Mouse (Mus musculus): ENCODE measurements around the gene Zbtb16. TPM values are rescaled to one million over a fixed set of nuclear protein-coding genes. Genes with fewer than 3 reads are reported as not detected.
A peak's percentile ranks its signal among the peaks of the same experiment; 100 is the strongest.

The Zbtb16 gene
- polyA plus RNA-seq, 1 experiment from 2014 or later, result 2.5 TPM

DNA sequence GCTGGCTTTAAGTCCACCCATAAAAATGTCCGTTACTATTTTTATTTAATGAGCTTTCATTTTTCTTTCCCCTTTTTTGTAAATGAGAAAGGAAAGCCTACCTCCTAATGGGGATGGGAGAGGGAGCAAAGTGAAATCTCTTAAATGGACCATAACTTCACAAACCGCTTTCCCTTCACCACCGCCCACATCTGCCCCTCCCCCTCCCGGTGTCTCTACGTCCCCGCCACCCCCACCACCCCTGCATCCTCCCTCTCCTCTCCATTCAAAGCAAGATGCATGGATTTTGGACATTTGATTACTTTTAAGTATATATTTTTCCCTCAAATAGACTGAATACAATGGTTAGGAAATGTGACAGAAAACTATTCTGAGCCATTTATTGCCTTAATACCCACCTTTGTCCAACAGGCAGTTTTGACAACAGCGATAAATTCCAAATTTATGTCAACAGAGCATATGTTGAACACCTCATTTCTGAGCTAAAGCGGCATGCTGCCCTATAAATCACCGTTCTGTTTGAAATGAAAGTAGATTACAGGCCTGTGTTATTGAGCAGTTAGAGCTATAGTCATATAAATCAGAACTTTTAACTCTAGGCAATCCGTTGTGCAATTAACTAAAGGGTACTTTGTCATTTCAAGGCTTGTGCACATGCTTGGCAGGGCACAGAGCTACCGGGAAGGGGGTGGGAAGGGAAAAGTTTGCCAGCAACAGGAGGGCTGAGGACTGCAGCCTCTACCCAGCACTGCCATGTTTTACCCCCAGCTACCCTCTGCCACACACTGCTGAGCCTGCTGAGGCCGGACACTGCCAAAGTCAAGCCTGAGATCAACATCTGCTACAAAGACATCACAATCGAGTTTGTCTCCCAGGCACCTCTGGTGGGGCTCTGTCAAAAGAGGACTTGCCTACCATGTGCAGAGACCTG lies 78.1 kb downstream of the Zbtb16 start:
- Histone ChIP-seq H3K27ac (ENCODE audit: low read depth) (no peak overlapping the region), H3K27me3 (ENCODE audit: insufficient read depth, low read length) (no peaks in the 10 kb centered on the region), H3K9me3 (ENCODE audit: low read length) (no peaks in the 10 kb centered on the region), H3K4me3 (ENCODE audit: low read depth, low read length) (no peak overlapping the region), H3K4me1 (ENCODE audit: insufficient read depth) (peaks cover 39% of the 10 kb centered on the region), H3K9ac (replicated peaks) (no peak overlapping the region), H3K36me3 (replicated peaks; ENCODE audit: insufficient read depth, low read length) (peaks cover 2% of the 10 kb centered on the region; the same call in 1 of the 2 replicates), H3K4me2 (ENCODE audit: low read depth, low read length) (no peak overlapping the region)
- WGBS (ENCODE audit: insufficient replicate concordance), result 79% methylated on average over 13 of the region's 13 CpGs
- DNase-seq (no peak), ATAC-seq (no peak)
- TF ChIP-seq CTCF (IDR thresholded peaks at IDR 0.05; ENCODE audit: low read depth) (no peak), EP300 (IDR thresholded peaks at IDR 0.05; ENCODE audit: low read depth) (no peak)

DNA sequence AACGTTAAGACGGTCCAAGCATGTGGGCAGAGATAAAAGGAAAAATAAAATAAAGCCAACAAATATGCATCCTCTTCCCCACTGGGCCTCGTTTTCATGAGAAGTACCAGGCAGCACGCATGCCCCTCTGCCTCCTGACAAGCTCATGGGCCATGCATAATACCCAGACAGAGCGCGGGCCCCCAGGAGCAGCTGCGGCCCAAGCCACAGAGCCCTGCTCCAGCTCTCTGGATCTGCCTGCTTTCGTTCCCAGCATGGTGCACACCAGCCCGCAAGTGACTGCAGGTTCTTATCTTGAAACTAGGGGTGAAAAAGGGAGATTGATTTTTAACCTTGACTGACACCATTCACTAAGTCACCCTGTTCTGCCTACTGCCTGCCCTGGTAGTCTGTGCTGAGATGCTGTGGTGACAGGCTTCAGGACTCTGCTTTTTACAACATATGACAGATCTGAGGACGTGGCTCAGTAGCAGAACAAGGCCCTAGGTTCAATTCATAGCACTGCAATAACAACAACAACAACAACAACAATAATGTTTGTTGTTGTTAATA lies 79.7 kb downstream of the Zbtb16 start:
- Histone ChIP-seq H3K9ac (replicated peaks) (no peak overlapping the region), H3K4me3 (ENCODE audit: low read depth, low read length) (no peak overlapping the region), H3K4me1 (ENCODE audit: insufficient read depth) (peaks cover 45% of the 10 kb centered on the region), H3K27me3 (ENCODE audit: insufficient read depth, low read length) (no peaks in the 10 kb centered on the region), H3K4me2 (ENCODE audit: low read depth, low read length) (no peak overlapping the region), H3K9me3 (ENCODE audit: low read length) (no peaks in the 10 kb centered on the region), H3K27ac (ENCODE audit: low read depth) (no peak overlapping the region), H3K36me3 (replicated peaks; ENCODE audit: insufficient read depth, low read length) (peaks cover 2% of the 10 kb centered on the region; the same call in 1 of the 2 replicates)
- peak; percentile 36; the same call in 1 of the 2 replicates for ATAC-seq
- 45% methylated on average over 10 of the region's 10 CpGs for WGBS (ENCODE audit: insufficient replicate concordance)
- TF ChIP-seq EP300 (IDR thresholded peaks at IDR 0.05; ENCODE audit: low read depth) (no peak), CTCF (IDR thresholded peaks at IDR 0.05; ENCODE audit: low read depth) (no peak)
- no peak for DNase-seq

DNA sequence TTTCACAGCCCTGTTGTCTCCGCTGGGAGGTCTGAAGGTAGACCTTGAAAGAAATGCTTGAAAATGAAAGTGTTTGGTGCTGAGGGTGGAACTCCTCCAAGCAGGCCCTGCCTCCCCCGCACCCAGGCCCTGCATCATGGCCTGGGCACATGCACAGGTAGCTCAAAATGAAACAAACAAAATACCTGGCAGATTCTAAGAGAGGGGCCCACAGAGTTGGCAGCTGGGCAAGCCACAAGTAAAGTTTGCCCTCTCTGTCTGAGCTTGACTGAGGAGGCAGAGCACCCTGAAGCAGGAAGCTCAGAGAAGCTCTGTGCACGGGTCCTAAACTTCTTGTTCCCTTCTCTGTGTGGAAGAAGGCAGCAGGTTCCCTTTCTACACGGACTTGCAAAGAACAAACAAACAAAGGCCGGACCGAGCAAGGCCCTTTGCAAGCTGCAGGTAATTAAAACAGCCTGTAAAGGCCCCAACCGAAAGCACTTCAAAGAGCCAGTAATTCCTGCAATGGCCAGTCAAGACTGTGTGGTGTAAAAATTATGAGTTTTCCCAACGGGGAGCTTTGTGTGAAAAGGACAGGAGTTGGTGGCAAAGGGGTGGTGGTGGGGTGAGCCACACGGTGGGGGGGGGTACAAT lies 80.5 kb downstream of the Zbtb16 start:
- no peaks in the 10 kb centered on the region for H3K9me3 ChIP-seq (ENCODE audit: low read length)
- no peak overlapping the region for H3K4me3 ChIP-seq (ENCODE audit: low read depth, low read length)
- no peak overlapping the region for H3K4me2 ChIP-seq (ENCODE audit: low read depth, low read length)
- H3K36me3 ChIP-seq (replicated peaks; ENCODE audit: insufficient read depth, low read length), result peaks cover 2% of the 10 kb centered on the region; the same call in 1 of the 2 replicates
- ATAC-seq (no peak), DNase-seq (no peak)
- H3K9ac ChIP-seq (replicated peaks), result no peak overlapping the region
- H3K27me3 ChIP-seq (ENCODE audit: insufficient read depth, low read length), result no peaks in the 10 kb centered on the region
- 45% methylated on average over 9 of the region's 9 CpGs for WGBS (ENCODE audit: insufficient replicate concordance)
- H3K27ac ChIP-seq (ENCODE audit: low read depth), result peak overlapping the region; percentile 4; the same call in 1 of the 2 replicates
- peaks cover 44% of the 10 kb centered on the region for H3K4me1 ChIP-seq (ENCODE audit: insufficient read depth)
- no peak for TF ChIP-seq CTCF (IDR thresholded peaks at IDR 0.05; ENCODE audit: low read depth)
- no peak for TF ChIP-seq EP300 (IDR thresholded peaks at IDR 0.05; ENCODE audit: low read depth)

DNA sequence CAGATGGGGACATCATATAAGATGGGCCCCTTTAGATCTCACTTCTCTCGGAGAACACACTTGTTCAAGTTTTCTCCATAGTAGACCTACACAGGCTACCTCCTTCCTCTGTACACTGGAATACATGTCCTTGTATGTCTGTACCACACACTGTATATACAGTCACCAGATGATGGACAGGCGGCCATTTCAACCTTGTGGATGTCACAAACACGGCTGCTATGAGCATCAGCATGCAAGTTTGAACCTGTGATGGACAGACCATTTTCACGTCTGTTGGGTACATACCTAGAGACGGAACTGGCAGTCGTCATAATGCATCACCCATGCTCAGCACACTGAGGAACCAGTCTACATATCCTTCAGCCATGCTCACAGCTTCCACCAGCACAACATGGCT lies 81.6 kb downstream of the Zbtb16 start:
- TF ChIP-seq EP300 (IDR thresholded peaks at IDR 0.05; ENCODE audit: low read depth) (no peak), CTCF (IDR thresholded peaks at IDR 0.05; ENCODE audit: low read depth) (no peak)
- H3K9me3 ChIP-seq (ENCODE audit: low read length), result no peaks in the 10 kb centered on the region
- DNase-seq (no peak), ATAC-seq (no peak)
- no peaks in the 10 kb centered on the region for H3K27me3 ChIP-seq (ENCODE audit: insufficient read depth, low read length)
- no peak overlapping the region for H3K4me3 ChIP-seq (ENCODE audit: low read depth, low read length)
- no peak overlapping the region for H3K27ac ChIP-seq (ENCODE audit: low read depth)
- peaks cover 40% of the 10 kb centered on the region for H3K4me1 ChIP-seq (ENCODE audit: insufficient read depth)
- 0 out of 2 replicates have a peak, but pooled peaks cover 2% of the 10 kb centered on the region for H3K36me3 ChIP-seq (replicated peaks; ENCODE audit: insufficient read depth, low read length)
- no peak overlapping the region for H3K4me2 ChIP-seq (ENCODE audit: low read depth, low read length)
- 87% methylated on average over 6 of the region's 6 CpGs for WGBS (ENCODE audit: insufficient replicate concordance)
- H3K9ac ChIP-seq (replicated peaks), result no peak overlapping the region

DNA sequence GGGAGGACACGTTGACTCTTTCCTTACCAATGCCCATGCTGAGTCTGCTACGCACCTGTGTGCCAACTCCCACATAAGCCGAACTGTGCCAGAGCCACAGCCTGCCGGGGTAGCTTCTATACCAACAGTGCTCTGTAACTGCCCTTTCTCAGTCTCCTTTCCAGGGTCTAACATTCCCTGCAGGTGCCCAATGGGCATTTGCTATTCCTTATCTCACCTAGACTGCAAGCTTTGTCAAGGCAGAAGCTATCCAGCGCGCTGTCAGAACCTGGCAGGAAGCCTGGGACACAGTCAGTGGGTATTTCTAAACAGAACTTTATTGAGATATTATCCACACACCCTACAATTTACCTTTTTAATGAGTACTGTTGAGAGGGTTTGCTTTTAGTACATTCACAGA lies 82.1 kb downstream of the Zbtb16 start:
- WGBS (ENCODE audit: insufficient replicate concordance), result 80% methylated on average over 6 of the region's 6 CpGs
- DNase-seq (no peak), ATAC-seq (no peak)
- H3K4me3 ChIP-seq (ENCODE audit: low read depth, low read length), result no peak overlapping the region
- H3K4me2 ChIP-seq (ENCODE audit: low read depth, low read length), result no peak overlapping the region
- no peak for TF ChIP-seq CTCF (IDR thresholded peaks at IDR 0.05; ENCODE audit: low read depth)
- H3K27me3 ChIP-seq (ENCODE audit: insufficient read depth, low read length), result no peaks in the 10 kb centered on the region
- no peak overlapping the region for H3K27ac ChIP-seq (ENCODE audit: low read depth)
- H3K36me3 ChIP-seq (replicated peaks; ENCODE audit: insufficient read depth, low read length), result 0 out of 2 replicates have a peak, but pooled peaks cover 2% of the 10 kb centered on the region
- no peaks in the 10 kb centered on the region for H3K9me3 ChIP-seq (ENCODE audit: low read length)
- no peak overlapping the region for H3K9ac ChIP-seq (replicated peaks)
- peaks cover 42% of the 10 kb centered on the region for H3K4me1 ChIP-seq (ENCODE audit: insufficient read depth)

DNA sequence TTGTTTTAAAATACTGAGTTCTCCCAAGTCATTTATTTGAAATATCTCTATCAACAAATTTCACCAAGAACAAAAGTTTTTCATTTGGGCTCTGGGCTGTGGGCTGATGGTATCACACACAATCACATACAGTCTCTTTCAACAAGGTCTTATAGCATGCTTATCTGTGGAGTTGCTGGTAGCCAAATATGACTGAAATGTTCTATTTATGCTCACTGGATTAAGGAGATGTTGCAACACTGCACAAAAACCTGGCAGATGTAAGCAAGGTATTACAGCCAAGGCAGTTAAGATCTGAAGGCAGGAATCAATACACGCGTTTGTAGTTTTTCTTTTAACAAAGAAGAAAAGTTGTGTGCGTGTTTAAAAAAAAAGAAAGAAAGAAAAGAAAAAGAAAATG lies 84.1 kb downstream of the Zbtb16 start:
- Histone ChIP-seq H3K27me3 (ENCODE audit: insufficient read depth, low read length) (no peaks in the 10 kb centered on the region), H3K9me3 (ENCODE audit: low read length) (no peaks in the 10 kb centered on the region), H3K36me3 (replicated peaks; ENCODE audit: insufficient read depth, low read length) (0 out of 2 replicates have a peak, but pooled peaks cover 2% of the 10 kb centered on the region), H3K4me1 (ENCODE audit: insufficient read depth) (peaks cover 49% of the 10 kb centered on the region), H3K27ac (ENCODE audit: low read depth) (no peak overlapping the region), H3K4me3 (ENCODE audit: low read depth, low read length) (no peak overlapping the region), H3K4me2 (ENCODE audit: low read depth, low read length) (no peak overlapping the region), H3K9ac (replicated peaks) (no peak overlapping the region)
- WGBS (ENCODE audit: insufficient replicate concordance), result 72% methylated on average over 3 of the region's 3 CpGs
- DNase-seq (no peak), ATAC-seq (no peak)
- TF ChIP-seq EP300 (IDR thresholded peaks at IDR 0.05; ENCODE audit: low read depth) (no peak), CTCF (IDR thresholded peaks at IDR 0.05; ENCODE audit: low read depth) (no peak)
